Mouse (Mus musculus) c-Kit-positive CD71-positive TER-119-negative erythroid progenitor cells, embryonic 14.5 days (primary cell): ENCODE results near the gene Vash2.
A peak's percentile ranks its signal among the peaks of the same experiment; 100 is the strongest.
"Not testable (repeated sequence)": the region's sequence is repeated elsewhere in the genome, so short reads cannot be mapped to it uniquely, and the experiment has no call there.

Source experiments
- DNase-seq: peaks from one replicate; pipeline ENCODE4 v3.0.0-alpha.2; 2013; ENCODE audit warnings: low read depth

Gene Vash2

GRCm38 (mm10) chr1:190979100-190979563, at the start of gene Vash2:
Gene Vash2 (minus strand): TSS chr1:190979296.
- DNase-seq = no peak

- DNase-seq = peak; percentile 98
These were observed 47.1 kb upstream of the Vash2 start, which contains the start of gene Flvcr1 for GRCm38 (mm10) chr1:191026021-191026713. Gene Flvcr1 (minus strand): TSS chr1:191026158.

- peak; percentile 28 for DNase-seq
These were observed 46.2 kb upstream of the Vash2 start for GRCm38 (mm10) chr1:191025016-191026012.

DNA sequence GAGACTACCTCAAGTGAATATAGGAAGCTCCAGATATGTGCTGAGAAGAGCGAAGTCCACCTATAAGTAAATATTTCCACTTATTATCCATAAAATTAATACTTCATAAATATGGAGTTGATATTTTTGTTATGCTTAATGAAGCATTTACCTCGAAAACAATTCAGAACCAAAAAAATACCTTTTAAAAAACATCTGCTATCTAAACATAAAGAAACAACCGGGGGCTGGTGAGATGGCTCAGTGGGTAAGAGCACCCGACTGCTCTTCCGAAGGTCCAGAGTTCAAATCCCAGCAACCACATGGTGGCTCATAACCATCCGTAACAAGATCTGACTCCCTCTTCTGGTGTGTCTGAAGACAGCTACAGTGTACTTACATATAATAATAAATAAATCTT, 44.7 kb upstream of the Vash2 start:
- DNase-seq = not testable (repeated sequence)

DNA sequence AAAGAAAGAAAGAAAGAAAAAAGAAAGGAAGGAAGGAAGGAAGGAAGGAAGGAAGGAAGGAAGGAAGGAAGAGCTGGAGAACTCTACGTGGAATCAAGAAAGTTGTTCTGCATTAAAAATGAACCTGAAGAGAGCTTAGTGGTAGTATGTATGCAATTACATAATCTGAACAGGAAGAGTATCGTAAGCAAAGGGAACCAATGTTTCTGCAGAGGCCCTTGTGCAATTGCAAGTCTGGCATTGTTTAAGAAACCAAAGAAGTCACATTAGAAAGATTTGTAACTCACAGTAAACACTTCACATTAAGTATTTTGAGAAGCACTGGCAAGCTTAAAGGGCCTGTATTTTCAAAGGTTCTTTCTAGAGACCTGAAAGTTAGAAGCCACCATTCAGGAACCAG, 44.0 kb upstream of the Vash2 start:
- no peak for DNase-seq

GRCm38 (mm10) chr1:191021016-191021415, 41.9 kb upstream of the Vash2 start:
- DNase-seq = no peak

GRCm38 (mm10) chr1:191020217-191020924, 41.3 kb upstream of the Vash2 start:
- DNase-seq = no peak

GRCm38 (mm10) chr1:191019803-191020202, 40.7 kb upstream of the Vash2 start:
- no peak for DNase-seq

- DNase-seq = no peak
These were observed 35.2 kb upstream of the Vash2 start for GRCm38 (mm10) chr1:191014271-191014670.

DNA sequence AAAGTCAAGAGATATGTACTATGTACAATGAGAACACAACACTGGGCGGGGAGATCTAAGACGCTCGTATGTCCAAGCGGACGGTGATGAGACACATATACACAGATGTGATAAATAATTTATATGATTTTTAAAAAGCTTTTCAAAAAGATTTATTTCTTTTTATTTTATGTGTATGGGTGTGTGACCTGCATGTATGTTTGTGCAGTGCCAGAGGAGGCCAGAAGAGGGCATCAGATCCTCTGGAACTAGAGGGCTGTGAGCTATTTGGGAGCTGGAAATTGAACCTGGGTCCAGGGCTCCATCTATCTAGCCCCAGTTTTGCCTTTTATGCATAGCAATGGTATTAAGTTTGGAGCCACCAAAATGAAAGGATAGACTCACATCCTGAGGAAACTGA, 29.6 kb upstream of the Vash2 start:
- no peak for DNase-seq

GRCm38 (mm10) chr1:191002201-191002600, 23.1 kb upstream of the Vash2 start:
- no peak for DNase-seq

DNA sequence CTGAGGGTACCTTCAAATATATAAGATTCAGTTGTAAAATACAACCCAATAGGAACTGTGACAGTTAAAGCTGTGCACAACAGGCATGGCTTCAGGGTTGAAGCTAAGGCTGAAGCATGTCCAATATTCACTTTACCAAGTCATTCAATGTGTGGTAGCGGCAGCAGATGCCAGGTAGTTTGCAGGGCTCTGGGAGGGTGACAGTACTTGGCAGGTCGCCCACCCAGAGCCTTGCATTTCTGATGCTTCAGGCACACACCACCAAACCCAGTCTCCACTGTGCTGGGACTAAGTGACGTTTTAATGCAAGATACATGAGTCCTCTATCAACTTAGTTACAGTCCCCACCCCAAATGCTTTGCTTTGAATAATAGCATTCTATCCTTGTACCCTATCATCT, 21.6 kb upstream of the Vash2 start:
- no peak for DNase-seq

DNA sequence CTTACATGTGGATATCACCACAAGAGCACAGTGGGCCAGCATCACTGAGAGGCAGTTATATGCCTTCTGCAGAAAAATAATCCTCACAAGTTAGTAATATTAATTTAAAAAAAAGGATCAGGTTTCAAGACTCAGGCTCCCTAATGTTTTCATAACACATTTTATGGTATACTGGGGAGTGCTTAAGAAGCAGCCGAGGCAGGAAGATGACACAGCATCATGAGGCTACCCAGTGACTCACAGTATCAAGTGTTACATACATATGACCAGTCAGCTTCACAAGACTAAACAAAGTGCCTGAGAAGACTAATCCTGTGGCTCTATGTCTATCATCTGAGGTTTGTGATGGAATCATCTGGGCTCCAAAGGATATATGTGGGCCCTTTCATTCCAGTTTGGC, 18.9 kb upstream of the Vash2 start:
- DNase-seq = no peak

DNA sequence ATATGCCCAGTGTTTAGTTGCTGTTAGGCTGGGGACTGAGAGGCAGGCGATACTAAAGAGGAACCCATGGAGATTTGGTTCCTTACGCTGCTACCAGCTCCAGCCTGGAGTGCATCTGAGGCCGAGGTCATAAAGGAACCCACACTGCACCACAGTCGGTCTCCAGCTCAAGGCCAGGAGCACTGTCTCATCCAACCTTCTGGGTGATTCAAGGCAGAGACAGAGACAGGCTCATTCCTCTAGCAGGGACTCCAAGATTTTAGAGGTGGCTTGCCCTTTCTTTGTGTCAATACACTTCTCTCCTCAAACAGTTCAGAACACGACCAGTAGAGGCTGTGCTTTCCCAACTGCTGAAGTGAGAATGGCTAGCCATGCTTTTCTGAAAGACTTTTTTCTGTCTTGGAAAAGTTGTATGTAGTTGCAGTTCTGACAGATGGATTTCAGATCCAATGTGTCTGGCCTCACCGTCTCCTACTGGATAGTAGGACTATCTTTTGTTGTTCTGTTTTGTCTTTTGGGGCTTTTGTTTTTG, 17.3 kb upstream of the Vash2 start:
- DNase-seq = no peak

DNA sequence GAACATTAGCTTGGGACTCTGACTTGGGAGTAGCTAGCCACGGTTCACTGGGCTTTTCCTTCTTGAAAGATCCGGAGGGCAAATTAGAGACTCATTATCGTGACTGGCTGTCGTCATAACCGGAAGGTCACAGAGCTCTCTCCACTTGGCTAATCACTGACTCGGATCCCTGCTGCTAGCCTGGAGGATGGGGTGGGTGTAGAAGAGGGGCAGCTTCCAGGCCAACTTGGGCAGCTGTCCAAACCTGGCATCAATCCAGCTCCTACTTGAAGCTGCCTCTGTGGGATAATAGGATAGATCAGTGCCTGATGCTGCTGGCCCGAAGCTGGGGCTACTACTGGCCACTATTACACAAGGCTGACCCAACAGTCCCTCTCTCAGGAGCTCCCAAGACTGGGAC, 16.5 kb upstream of the Vash2 start:
- no peak for DNase-seq

GRCm38 (mm10) chr1:190989437-190990082, 10.5 kb upstream of the Vash2 start:
- DNase-seq = no peak

DNA sequence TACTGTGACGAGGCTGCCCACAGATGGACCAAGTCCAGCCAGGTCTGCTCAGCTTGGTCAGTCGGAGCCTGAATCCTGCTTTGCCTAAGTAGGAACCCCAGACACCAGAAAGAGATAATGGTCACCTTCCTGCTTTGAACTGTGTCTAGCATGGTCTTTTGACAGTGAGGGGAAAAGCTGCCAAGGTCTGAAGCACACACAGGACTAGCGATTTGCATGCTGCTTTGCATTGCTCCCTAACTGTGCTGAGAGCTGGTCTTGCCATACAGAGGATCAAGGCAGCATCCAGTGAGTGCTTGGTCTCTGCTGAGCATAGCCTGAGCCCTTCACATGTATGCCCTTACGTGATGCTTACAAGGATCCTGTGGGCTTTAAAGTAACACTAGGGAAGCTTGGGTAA, 2.3 kb upstream of the Vash2 start:
- DNase-seq = no peak

DNA sequence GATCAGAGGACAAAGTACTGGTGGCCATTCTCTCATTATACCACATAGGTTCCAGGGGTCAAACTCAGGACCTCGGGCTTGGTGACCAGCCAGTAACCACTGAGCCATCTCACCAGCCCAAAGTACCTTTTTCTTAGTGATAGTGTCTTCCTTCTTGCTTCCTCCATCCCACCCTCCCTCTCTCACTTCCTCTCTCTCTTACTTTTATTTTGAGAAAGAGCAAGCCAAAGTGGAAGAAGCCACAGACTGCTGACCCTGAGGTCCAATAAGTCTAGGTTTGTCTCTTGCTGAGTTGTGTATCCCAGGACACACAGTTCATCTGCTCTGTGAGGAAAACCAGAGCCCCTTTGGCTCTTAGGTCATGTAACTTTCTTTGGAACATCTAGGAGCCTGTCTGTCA, 1.4 kb upstream of the Vash2 start:
- DNase-seq = no peak

- no peak for DNase-seq
These were observed 504 bp downstream of the Vash2 start for GRCm38 (mm10) chr1:190978511-190979073.

- DNase-seq = no peak
These were observed 1.1 kb downstream of the Vash2 start for GRCm38 (mm10) chr1:190978001-190978400.

GRCm38 (mm10) chr1:190976887-190977573, 2.1 kb downstream of the Vash2 start:
- DNase-seq = no peak
